ENCODE assay signal across 8 mouse cellular contexts in genomic region chr15:89195261-89195681, GRCm38 (mm10). TPM values are rescaled to one million over a fixed set of nuclear protein-coding genes. Genes with fewer than 3 reads are reported as not detected.
DNase-seq lines count a peak whose midpoint lies in the region; ATAC-seq and TF ChIP-seq lines count a peak whose summit lies in the region.

No protein-coding gene starts in this region.

- no peak for TF ChIP-seq POLR2A in bone marrow macrophage, adult 2 months (IDR thresholded peaks at IDR 0.05; ENCODE audit: borderline replicate concordance, low read depth, low read length)

- H3K4me1 ChIP-seq in kidney, embryonic 16.5 days (ENCODE audit: insufficient read depth, low read length): peaks cover 13% of the 10 kb centered on the region
- H3K4me1 ChIP-seq in bone marrow macrophage, adult 2 months (ENCODE audit: control insufficient read depth, insufficient read depth, low read length): peaks cover 19% of the 10 kb centered on the region
- H3K4me1 ChIP-seq in heart, postnatal 0 days (ENCODE audit: control insufficient read depth, insufficient read depth): peaks cover 14% of the 10 kb centered on the region; the same call in 1 of the 2 replicates
- H3K4me1 ChIP-seq in liver, postnatal 0 days (ENCODE audit: insufficient read depth): peaks cover 18% of the 10 kb centered on the region

- H3K4me2 ChIP-seq in kidney, embryonic 16.5 days (replicated peaks; ENCODE audit: low read depth, low read length): peak overlapping the region; percentile 61
- H3K4me2 ChIP-seq in heart, postnatal 0 days (ENCODE audit: low read depth, low read length): peak overlapping the region; percentile 81
- H3K4me2 ChIP-seq in liver, postnatal 0 days (ENCODE audit: low read depth, low read length): peak overlapping the region; percentile 95

- no peak for DNase-seq in kidney, adult 8-10 months
- DNase-seq in heart, postnatal 0 days (ENCODE audit: low spot score): no peak
- peak; percentile 39 for DNase-seq in liver, postnatal 0 days
- no peak for DNase-seq in urinary bladder, postnatal 10 days (ENCODE audit: low spot score)
- no peak for DNase-seq in layer of hippocampus, adult 9-10 months (ENCODE audit: low spot score)
- no peak for DNase-seq in adrenal gland, postnatal 10 days

- WGBS in kidney, embryonic 16.5 days: 46% methylated on average over 6 of the region's 6 CpGs
- WGBS in heart, postnatal 0 days: 40% methylated on average over 6 of the region's 6 CpGs
- WGBS in liver, postnatal 0 days (ENCODE audit: insufficient replicate concordance): 32% methylated on average over 6 of the region's 6 CpGs

- no peak for TF ChIP-seq CTCF in bone marrow macrophage, adult 2 months (IDR thresholded peaks at IDR 0.05; ENCODE audit: low read depth, low read length)
- TF ChIP-seq CTCF in heart, postnatal 0 days (IDR thresholded peaks at IDR 0.05; ENCODE audit: low read depth): no peak
- TF ChIP-seq CTCF in liver, postnatal 0 days (IDR thresholded peaks at IDR 0.05; ENCODE audit: low read depth): no peak

- ATAC-seq in kidney, embryonic 16.5 days (ENCODE audit: low FRiP score, low TSS enrichment): peak; percentile 3; the same call in 1 of the 2 replicates
- no peak for ATAC-seq in heart, postnatal 0 days (ENCODE audit: insufficient read depth, low read depth)
- ATAC-seq in liver, postnatal 0 days: no peak

- H3K27me3 ChIP-seq in kidney, embryonic 16.5 days (ENCODE audit: insufficient read depth, low read length): no peaks in the 10 kb centered on the region
- H3K27me3 ChIP-seq in heart, postnatal 0 days (ENCODE audit: control insufficient read depth, insufficient read depth, low read length): no peaks in the 10 kb centered on the region
- no peaks in the 10 kb centered on the region for H3K27me3 ChIP-seq in liver, postnatal 0 days (ENCODE audit: insufficient read depth, low read length)

- H3K27ac ChIP-seq in kidney, embryonic 16.5 days (ENCODE audit: low read length): peak overlapping the region; percentile 99
- no peak overlapping the region; the same call in 1 of the 2 replicates for H3K27ac ChIP-seq in bone marrow macrophage, adult 2 months (ENCODE audit: insufficient read depth, low read depth, low read length)
- H3K27ac ChIP-seq in heart, postnatal 0 days (ENCODE audit: low read depth): peak overlapping the region; percentile 97
- H3K27ac ChIP-seq in liver, postnatal 0 days (ENCODE audit: low read depth): peak overlapping the region; percentile 99

- H3K9me3 ChIP-seq in kidney, embryonic 16.5 days (ENCODE audit: low read length): no peaks in the 10 kb centered on the region
- H3K9me3 ChIP-seq in heart, postnatal 0 days (replicated peaks; ENCODE audit: control insufficient read depth, low read length): no peaks in the 10 kb centered on the region
- H3K9me3 ChIP-seq in liver, postnatal 0 days (ENCODE audit: low read length): no peaks in the 10 kb centered on the region

- TF ChIP-seq EP300 in heart, postnatal 0 days (IDR thresholded peaks at IDR 0.05; ENCODE audit: low read depth): no peak
- TF ChIP-seq EP300 in liver, postnatal 0 days (IDR thresholded peaks at IDR 0.05; ENCODE audit: low read depth): no peak

- peak overlapping the region; percentile 99 for H3K9ac ChIP-seq in kidney, embryonic 16.5 days (replicated peaks; ENCODE audit: low read length)
- H3K9ac ChIP-seq in heart, postnatal 0 days (replicated peaks; ENCODE audit: low read depth, low read length): peak overlapping the region; percentile 85
- peak overlapping the region; percentile 98 for H3K9ac ChIP-seq in liver, postnatal 0 days (replicated peaks)

- 0 out of 2 replicates have a peak, but pooled peaks cover 3% of the 10 kb centered on the region for H3K36me3 ChIP-seq in kidney, embryonic 16.5 days (ENCODE audit: insufficient read depth, low read length)
- H3K36me3 ChIP-seq in heart, postnatal 0 days (replicated peaks; ENCODE audit: control insufficient read depth, insufficient read depth, low read length): 0 out of 2 replicates have a peak, but pooled peaks cover 4% of the 10 kb centered on the region
- no peaks in the 10 kb centered on the region for H3K36me3 ChIP-seq in liver, postnatal 0 days (replicated peaks; ENCODE audit: insufficient read depth, low read length)

- peak overlapping the region; percentile 97 for H3K4me3 ChIP-seq in kidney, embryonic 16.5 days (ENCODE audit: low read length)
- peak overlapping the region; percentile 98 for H3K4me3 ChIP-seq in bone marrow macrophage, adult 2 months (ENCODE audit: insufficient read depth, low read length)
- H3K4me3 ChIP-seq in heart, postnatal 0 days (ENCODE audit: low read depth, low read length): peak overlapping the region; percentile 83
- peak overlapping the region; percentile 96 for H3K4me3 ChIP-seq in liver, postnatal 0 days (ENCODE audit: low read depth, low read length)

RNA-seq across cellular contexts. Expression of gene Dennd6b, which starts 1.0 kb away (rescaled TPM):
- 20.4 and 21.9 TPM in 2 replicates for polyA plus RNA-seq in kidney, embryonic 16.5 days (2015; fragmentation: Nextera tagmentation; extraction: Ambion mirVana)
- polyA plus RNA-seq in bone marrow macrophage, adult 2 months (2012; ENCODE audit: insufficient read depth, insufficient read length, missing spikeins): 3.4 and 3.8 TPM in 2 replicates
- total RNA-seq in heart, postnatal 0 days (2014; rRNA removed; ENCODE audit: low replicate concordance): 15.2 and 19.2 TPM in 2 replicates
- 14.5 and 14.8 TPM in 2 replicates for polyA plus RNA-seq in heart, postnatal 0 days (2015; fragmentation: Nextera tagmentation; extraction: Ambion mirVana)
- 2.6 and 2.7 TPM in 2 replicates for polyA plus RNA-seq in liver, postnatal 0 days (2015; fragmentation: Nextera tagmentation; extraction: Ambion mirVana)
- 1 to 10 TPM; 4.7 to 7.4 TPM for total RNA-seq in adrenal gland, postnatal 10 days (2021)

RNA-seq across cellular contexts. Expression of gene Plxnb2, which starts 14.7 kb away (rescaled TPM):
- 184 and 188 TPM in 2 replicates for polyA plus RNA-seq in kidney, embryonic 16.5 days (2015; fragmentation: Nextera tagmentation; extraction: Ambion mirVana)
- polyA plus RNA-seq in bone marrow macrophage, adult 2 months (2012; ENCODE audit: insufficient read depth, insufficient read length, missing spikeins): 432 and 457 TPM in 2 replicates
- total RNA-seq in heart, postnatal 0 days (2014; rRNA removed; ENCODE audit: low replicate concordance): 153 and 199 TPM in 2 replicates
- polyA plus RNA-seq in heart, postnatal 0 days (2015; fragmentation: Nextera tagmentation; extraction: Ambion mirVana): 51.6 and 54.5 TPM in 2 replicates
- 27.2 and 29.7 TPM in 2 replicates for polyA plus RNA-seq in liver, postnatal 0 days (2015; fragmentation: Nextera tagmentation; extraction: Ambion mirVana)
- total RNA-seq in adrenal gland, postnatal 10 days (2021): 100 to 1,000 TPM in 1 of 2 experiments, 10 to 100 TPM in 1; 96.8 to 105 TPM

RNA-seq across cellular contexts. Expression of gene Ppp6r2, which starts 16.1 kb away (rescaled TPM):
- 24.0 and 26.7 TPM in 2 replicates for polyA plus RNA-seq in kidney, embryonic 16.5 days (2015; fragmentation: Nextera tagmentation; extraction: Ambion mirVana)
- 31.6 and 32.7 TPM in 2 replicates for polyA plus RNA-seq in bone marrow macrophage, adult 2 months (2012; ENCODE audit: insufficient read depth, insufficient read length, missing spikeins)
- 65.1 and 98.4 TPM in 2 replicates for total RNA-seq in heart, postnatal 0 days (2014; rRNA removed; ENCODE audit: low replicate concordance)
- 27.4 and 27.7 TPM in 2 replicates for polyA plus RNA-seq in heart, postnatal 0 days (2015; fragmentation: Nextera tagmentation; extraction: Ambion mirVana)
- polyA plus RNA-seq in liver, postnatal 0 days (2015; fragmentation: Nextera tagmentation; extraction: Ambion mirVana): 13.9 and 18.1 TPM in 2 replicates
- 10 to 100 TPM; 41.8 to 52.0 TPM for total RNA-seq in adrenal gland, postnatal 10 days (2021)

RNA-seq across cellular contexts. Expression of gene Mapk11, which starts 45.8 kb away (rescaled TPM):
- 16.0 and 16.4 TPM in 2 replicates for polyA plus RNA-seq in kidney, embryonic 16.5 days (2015; fragmentation: Nextera tagmentation; extraction: Ambion mirVana)
- polyA plus RNA-seq in bone marrow macrophage, adult 2 months (2012; ENCODE audit: insufficient read depth, insufficient read length, missing spikeins): 2.2 and 2.7 TPM in 2 replicates
- 1.0 and 4.9 TPM in 2 replicates for total RNA-seq in heart, postnatal 0 days (2014; rRNA removed; ENCODE audit: low replicate concordance)
- polyA plus RNA-seq in heart, postnatal 0 days (2015; fragmentation: Nextera tagmentation; extraction: Ambion mirVana): 2.5 and 2.6 TPM in 2 replicates
- polyA plus RNA-seq in liver, postnatal 0 days (2015; fragmentation: Nextera tagmentation; extraction: Ambion mirVana): 0.66 and 0.81 TPM in 2 replicates
- 1 to 10 TPM; 5.1 to 7.3 TPM for total RNA-seq in adrenal gland, postnatal 10 days (2021)

RNA-seq across cellular contexts. Expression of gene Mapk12, which starts 54.8 kb away (rescaled TPM):
- polyA plus RNA-seq in kidney, embryonic 16.5 days (2015; fragmentation: Nextera tagmentation; extraction: Ambion mirVana): 15.5 and 16.2 TPM in 2 replicates
- polyA plus RNA-seq in bone marrow macrophage, adult 2 months (2012; ENCODE audit: insufficient read depth, insufficient read length, missing spikeins): not detected in 2 replicates
- total RNA-seq in heart, postnatal 0 days (2014; rRNA removed; ENCODE audit: low replicate concordance): 7.1 and 55.2 TPM in 2 replicates
- 18.6 and 18.9 TPM in 2 replicates for polyA plus RNA-seq in heart, postnatal 0 days (2015; fragmentation: Nextera tagmentation; extraction: Ambion mirVana)
- polyA plus RNA-seq in liver, postnatal 0 days (2015; fragmentation: Nextera tagmentation; extraction: Ambion mirVana): 2.1 and 2.4 TPM in 2 replicates
- total RNA-seq in adrenal gland, postnatal 10 days (2021): 10 to 100 TPM; 10.1 to 19.3 TPM
